Mouse (Mus musculus) telencephalon, adult 2 months (tissue): ENCODE data around the gene Slc47a2.

Experiments
- DNase-seq: peaks from one replicate; pipeline ENCODE4 v3.0.0-alpha.2; 2011; ENCODE audit warnings: low read depth, low spot score

Gene Slc47a2

DNA sequence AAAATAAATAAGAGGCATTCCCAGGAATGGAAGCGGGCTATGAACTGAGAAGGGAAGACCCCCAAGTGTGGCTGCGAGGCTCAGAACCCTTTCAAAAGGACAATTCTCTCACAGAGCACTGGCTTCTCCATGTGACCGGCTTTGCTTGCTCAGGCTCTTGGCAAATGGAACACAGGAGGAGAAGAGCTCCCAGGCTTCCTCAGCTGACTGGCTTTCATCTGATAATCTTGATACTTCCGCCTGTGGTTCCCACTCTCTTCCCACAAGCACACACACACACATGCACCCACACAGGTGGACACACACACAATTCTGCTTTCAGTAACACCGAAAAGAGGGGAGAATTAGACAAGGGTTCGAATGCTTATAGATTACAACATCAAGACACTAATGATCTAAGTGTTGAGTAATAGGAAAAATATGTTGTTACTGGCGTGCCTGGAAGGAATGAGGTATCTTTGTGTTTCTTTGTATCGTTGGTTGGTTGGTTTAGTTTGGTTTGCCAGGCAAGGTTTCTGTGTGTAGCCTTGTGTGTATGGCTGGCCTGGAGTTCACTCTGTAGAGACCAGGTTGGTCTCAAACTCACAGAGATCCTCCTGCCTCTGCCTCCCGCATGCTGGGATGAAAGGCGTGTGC is 59.1 kb downstream of the Slc47a2 start:
- DNase-seq, result no peak

- DNase-seq, result no peak
These were observed 64.1 kb downstream of the Slc47a2 start for GRCm38 (mm10) chr11:61278445-61279077.

DNA sequence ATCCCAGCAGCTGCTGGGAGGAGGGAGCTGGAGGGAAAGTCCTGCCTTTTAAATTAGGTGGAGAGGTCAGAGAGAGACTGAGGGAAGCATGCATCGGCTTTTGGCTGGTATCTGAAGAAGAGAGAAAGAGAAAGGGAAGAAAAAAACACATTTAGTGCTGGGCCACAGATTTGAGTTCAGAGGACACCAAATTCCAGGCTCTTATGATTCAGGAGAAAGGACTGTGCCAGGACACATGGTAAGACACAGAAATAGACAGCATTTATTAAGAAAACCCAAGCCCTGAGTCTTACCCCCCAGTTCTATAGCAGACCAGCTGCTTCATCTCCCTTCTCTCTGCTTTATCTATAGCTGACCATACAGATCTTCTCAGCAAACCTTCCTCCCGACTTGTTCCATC is 64.7 kb downstream of the Slc47a2 start:
- DNase-seq, result no peak

DNA sequence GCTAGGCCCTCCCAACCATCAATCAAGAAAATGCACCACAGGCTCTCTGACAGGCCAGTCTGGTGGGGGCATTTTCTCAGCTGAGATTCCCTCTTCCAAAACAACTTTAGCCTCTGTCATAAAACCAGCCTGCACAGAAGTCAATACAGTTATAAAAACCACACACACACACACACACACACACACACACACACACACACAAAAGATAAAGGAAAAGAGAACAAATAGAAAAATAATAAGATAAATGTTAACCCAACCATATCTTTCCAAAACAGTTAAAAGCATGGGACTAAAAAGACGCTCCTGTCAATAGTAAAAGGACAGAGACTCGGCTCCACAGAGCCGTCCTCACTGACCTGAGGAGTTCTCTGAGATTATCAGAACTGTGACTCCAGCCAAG is 66.2 kb downstream of the Slc47a2 start:
- no peak for DNase-seq

DNA sequence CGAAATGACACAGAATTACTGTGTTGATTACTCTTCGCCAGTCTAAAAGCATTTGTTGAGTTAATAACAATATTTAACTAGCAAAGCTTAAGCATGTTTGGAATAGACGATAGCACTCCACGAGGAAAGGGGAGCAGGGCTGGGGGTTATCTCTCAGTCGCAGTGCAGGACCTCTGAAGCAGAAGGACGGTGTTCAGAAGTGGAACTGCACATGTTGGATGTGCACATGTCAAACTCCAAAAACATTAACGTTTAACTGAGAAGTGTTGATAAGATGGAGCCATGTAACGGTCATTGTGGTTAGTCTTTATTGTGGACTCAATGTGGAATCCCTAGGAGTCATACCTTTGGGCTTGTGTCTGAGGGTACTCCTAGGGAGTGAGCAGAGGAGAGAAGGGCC is 67.6 kb downstream of the Slc47a2 start:
- no peak for DNase-seq

- DNase-seq, result no peak
These were observed 68.2 kb downstream of the Slc47a2 start for GRCm38 (mm10) chr11:61274421-61274820.

- DNase-seq, result no peak
These were observed 68.7 kb downstream of the Slc47a2 start for GRCm38 (mm10) chr11:61273928-61274327.

GRCm38 (mm10) chr11:61271612-61272011 is 71.0 kb downstream of the Slc47a2 start:
- no peak for DNase-seq

DNA sequence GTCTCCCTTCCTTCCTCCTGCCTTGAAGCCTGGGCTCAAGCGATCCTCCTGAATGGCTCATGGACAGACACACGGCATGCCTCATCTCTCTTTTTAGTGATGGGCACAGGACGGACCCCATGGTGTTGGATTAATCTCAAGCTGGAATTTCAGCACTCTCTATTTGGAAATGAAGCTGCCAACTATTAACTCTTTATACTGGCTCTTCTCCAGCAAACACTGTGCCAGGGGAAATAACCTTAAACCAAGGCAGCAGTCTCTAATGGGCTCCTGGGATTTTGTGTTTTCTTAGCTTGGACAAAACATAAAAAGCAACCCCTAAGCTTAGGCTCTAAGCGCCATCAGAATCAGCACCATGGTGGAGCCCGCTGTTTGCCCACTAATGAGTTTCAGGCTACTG is 72.3 kb downstream of the Slc47a2 start:
- DNase-seq, result no peak

DNA sequence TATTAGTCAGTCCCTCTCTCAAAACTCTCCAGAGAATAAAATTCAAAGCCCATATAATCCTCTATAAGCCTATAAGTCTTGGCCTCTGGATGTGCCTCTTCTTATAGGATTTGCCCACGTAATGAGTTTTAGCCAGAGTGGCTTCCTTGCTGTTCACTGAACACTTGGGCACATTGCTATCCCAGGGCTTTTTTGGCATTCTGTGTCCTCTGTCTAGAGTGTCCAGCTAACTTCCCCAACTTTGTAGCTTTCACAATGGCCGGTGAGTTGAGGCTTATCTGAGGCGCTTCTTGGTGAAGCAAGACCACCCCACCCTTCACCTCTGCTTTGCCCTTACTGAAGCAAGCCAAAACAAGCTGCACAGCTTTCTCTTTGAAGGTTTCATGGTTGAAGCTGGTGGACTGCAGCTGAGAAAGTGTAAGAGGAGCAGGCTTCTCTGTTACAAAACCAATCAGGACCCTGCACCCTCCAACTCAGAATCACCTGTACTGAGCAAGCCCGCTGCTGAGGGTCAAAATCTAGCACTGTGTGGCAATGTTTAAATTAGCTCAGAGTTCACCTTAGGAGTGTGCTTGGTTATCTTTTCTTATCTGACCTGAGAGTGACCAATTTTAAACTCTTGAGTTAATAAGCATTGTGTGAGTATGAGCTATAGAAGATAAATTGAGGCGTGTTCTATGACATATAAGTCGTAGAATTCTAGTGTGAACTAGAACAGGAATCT is 73.9 kb downstream of the Slc47a2 start:
- no peak for DNase-seq

DNA sequence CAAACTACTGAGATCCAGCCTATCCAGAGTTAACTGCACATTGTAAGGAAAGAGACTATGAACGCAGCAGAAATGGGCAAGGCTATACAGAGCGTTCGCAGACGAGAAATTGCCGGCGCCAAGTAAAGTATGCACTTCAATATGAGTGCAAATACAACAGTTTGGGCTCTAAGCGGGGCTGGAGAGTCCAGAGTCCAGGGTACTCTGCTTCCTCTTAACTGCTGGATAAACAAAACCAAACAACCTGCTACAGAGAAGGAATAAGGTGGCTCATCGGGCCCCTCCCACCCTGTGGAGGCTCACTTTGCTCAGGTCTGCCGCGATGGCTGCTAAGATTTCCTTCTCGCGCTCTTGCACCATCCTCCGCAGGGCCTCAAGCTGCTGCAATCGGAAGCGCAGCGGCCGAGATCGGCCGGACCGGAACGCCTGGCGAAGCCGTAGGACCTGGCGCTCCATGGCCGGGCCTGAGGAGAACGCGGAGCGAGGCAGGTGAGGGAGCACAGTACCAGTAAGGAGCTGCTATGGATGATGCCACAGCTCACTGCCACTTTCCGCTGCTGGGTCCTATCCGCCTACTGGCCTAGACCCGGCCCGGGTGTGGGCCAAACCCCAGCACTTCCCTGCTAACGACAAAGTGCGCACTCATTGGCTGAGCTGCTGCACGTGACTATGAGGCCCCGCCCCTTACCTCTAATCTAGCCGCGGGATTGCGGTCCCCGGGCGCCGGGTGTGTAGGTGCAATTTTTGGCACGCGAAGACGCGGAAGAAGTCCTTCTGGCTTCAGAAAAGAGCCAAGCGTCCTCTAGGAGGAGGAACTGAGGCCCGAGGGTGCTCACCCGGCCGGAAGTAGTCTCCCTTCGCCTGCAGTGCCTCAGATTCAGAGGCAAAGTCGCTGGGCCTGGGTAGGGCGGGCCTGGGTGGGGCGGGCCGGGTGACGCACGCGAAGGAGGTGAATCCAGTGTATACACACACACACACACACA is 75.8 kb downstream of the Slc47a2 start, which contains the start of gene Aldh3a2:
TSS of gene Aldh3a2 (minus strand) at position 914 of the 983 bp plus-strand sequence.
- peak; percentile 94 for DNase-seq

DNA sequence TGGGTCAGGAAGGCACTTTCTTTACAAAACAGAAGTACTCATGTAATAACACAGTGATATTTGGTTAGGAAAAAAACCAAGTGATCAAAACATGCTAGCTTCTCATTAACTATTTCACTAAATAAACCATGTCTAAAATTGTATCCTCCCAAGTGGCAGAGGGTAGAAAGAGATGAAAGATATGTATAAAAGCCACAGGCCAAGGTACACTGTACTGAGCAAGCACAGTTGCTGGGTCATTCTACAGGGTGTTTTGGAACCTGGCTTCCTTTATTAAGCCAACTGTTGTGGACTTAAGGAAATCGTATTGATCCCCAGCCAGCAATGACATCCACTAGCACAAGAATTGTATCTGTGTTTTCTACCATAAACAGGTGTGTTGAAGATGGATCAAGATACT is 78.8 kb downstream of the Slc47a2 start:
- no peak for DNase-seq

- DNase-seq, result no peak
These were observed 80.1 kb downstream of the Slc47a2 start for GRCm38 (mm10) chr11:61262516-61262915.

DNA sequence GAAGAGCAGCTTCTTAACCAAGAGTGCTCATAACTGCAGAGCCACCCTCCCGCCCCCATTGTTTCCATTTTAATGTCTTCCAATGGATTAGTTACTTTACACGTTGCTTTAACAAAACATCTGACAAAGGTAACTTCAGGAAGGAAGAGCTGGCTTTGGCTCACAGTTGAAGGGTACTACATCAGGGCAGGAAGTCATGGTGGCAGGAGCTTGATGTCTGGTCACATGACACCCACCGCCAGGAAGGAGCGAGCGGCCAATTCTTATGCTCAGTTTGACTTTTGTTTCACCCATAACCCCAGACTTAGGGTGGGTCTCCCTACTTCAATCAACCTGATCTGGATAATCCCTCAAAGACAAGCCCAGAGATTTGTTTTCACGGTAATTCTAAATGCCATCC is 83.6 kb downstream of the Slc47a2 start:
- DNase-seq, result no peak

DNA sequence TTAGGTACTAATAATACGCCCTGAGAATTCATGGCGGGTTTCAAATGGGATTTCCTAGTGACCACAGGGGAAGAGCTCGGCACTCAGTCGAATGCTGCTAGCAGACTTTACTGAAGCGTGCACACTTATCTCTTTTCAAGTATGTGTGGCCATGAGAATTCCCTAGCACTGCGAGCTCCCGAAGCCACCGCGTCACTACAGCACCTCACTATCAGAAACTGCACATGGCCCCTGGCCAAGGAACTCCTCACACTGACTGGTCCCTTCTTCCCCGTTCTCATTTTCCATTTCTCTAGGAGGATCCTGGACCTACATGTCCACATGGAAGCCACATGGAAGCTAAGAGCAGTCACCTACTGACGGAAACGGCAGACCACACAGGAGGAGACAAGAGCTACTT is 89.9 kb downstream of the Slc47a2 start:
- no peak for DNase-seq

DNA sequence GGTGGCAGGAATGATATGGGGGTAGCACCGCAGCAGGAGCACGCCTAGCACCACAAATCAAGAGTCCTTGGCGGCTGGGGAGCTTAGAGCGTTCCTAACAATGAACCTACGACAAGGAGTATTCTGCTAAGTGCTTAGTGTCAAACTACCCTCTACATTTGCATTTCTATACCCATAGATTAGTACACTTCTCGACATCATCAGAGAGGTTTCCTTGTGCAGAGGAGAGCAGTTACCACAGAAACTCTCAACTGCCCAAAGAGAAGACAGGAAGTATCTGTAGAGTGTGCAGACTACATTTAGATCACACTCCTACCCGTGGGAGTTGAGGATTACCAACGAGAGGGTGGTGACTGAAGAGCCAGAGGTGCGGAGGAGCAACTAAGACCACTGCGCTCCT is 90.9 kb downstream of the Slc47a2 start:
- DNase-seq, result no peak
